Mouse (Mus musculus) G1E (cell line): ENCODE results near the gene Podxl. TPM values are rescaled to one million over a fixed set of nuclear protein-coding genes. Genes with fewer than 3 reads are reported as not detected.

Experiments used
- ATAC-seq: 2 replicates; pipeline ENCODE4 v1.8.0; 2016; ENCODE audit warnings: mild to moderate bottlenecking; ENCODE audit not compliant: insufficient number of reproducible peaks, poor library complexity, low FRiP score, severe bottlenecking; ENCODE audit errors: extremely low read depth
- DNase-seq: peaks from one replicate; pipeline ENCODE4 v3.0.0; 2012; ENCODE audit warnings: low spot score
- H3K27me3 ChIP-seq: 2 replicates; pipeline ENCODE4 v1.6.1; 2012; ENCODE audit warnings: mild to moderate bottlenecking, low read length, inconsistent platforms; ENCODE audit not compliant: insufficient read depth
- H3K36me3 ChIP-seq: replicated peaks from 2 replicates; pipeline ENCODE3; 2012; ENCODE audit warnings: mild to moderate bottlenecking, inconsistent platforms
- H3K4me1 ChIP-seq: 2 replicates; pipeline ENCODE4 v1.6.1; 2012; ENCODE audit warnings: low read depth, low read length, inconsistent platforms, mixed read lengths; ENCODE audit not compliant: insufficient read depth
- H3K4me3 ChIP-seq: 2 replicates; pipeline ENCODE4 v1.5.1; 2012; ENCODE audit warnings: low read depth, mild to moderate bottlenecking, inconsistent platforms, low read length, moderate library complexity, mixed read lengths
- H3K9me3 ChIP-seq: replicated peaks from 2 replicates; pipeline ENCODE4 v1.6.1; 2012; ENCODE audit warnings: inconsistent platforms
- CTCF ChIP-seq: IDR thresholded peaks from 2 replicates; pipeline ENCODE4 v1.5.1; 2012; ENCODE audit warnings: low read depth, low read length, inconsistent platforms, mixed read lengths
- GATA1 ChIP-seq: IDR thresholded peaks from 2 replicates; pipeline ENCODE4 v1.6.1; 2012; ENCODE audit warnings: borderline replicate concordance, low read length, inconsistent platforms, mixed read lengths
- GATA2 ChIP-seq: IDR thresholded peaks from 2 replicates; pipeline ENCODE4 v1.6.1; 2012; ENCODE audit warnings: low read depth, low read length, inconsistent platforms, borderline replicate concordance
- POLR2AphosphoS5 ChIP-seq: IDR thresholded peaks from 2 replicates; pipeline ENCODE4 v1.6.1; 2012; ENCODE audit warnings: low read depth, low read length, inconsistent platforms; ENCODE audit not compliant: insufficient replicate concordance
- TAL1 ChIP-seq: conservative IDR thresholded peaks from 2 replicates; pipeline ENCODE4 v1.6.1; 2012; ENCODE audit warnings: low read depth, low read length, inconsistent platforms, mixed read lengths
- polyA plus RNA-seq: library from polyadenylated mRNA; stranded (reverse); fragments of >175 nt; gene quantifications from 2 replicates; pipeline ENCODE4 v1.2.3, GENCODE M21; 2012
- total RNA-seq, 2 experiments: library from RNA; stranded (forward) in 1 of 2; stranded (reverse) in 1 of 2; fragments of 200-1000 nt in 1 of 2; fragments of >200 nt in 1 of 2; fragmentation: Nextera tagmentation in 1 of 2; gene quantifications; 2 replicates each; pipeline ENCODE4 v1.2.3; 2014 to 2017

Gene Podxl
- total and polyA plus RNA-seq, 3 experiments = 45.3 to 49.7 (median 46.1) TPM

GRCm38 (mm10) chr6:31538112-31538511, 25.7 kb downstream of the Podxl start:
- DNase-seq (no peak), ATAC-seq (no peak; the same call in 1 of the 2 replicates)
- TF ChIP-seq POLR2AphosphoS5 (no peak), GATA1 (no peak), GATA2 (no peak), TAL1 (no peak), CTCF (no peak)
- no peaks in the 10 kb centered on the region for H3K9me3 ChIP-seq
- no peaks in the 10 kb centered on the region for H3K27me3 ChIP-seq
- H3K4me3 ChIP-seq = no peak overlapping the region
- peaks cover 79% of the 10 kb centered on the region for H3K36me3 ChIP-seq
- H3K4me1 ChIP-seq = peaks cover 85% of the 10 kb centered on the region

GRCm38 (mm10) chr6:31537193-31537592, 26.6 kb downstream of the Podxl start:
- ATAC-seq (no peak), DNase-seq (no peak)
- peaks cover 79% of the 10 kb centered on the region for H3K36me3 ChIP-seq
- H3K27me3 ChIP-seq = no peaks in the 10 kb centered on the region
- TF ChIP-seq POLR2AphosphoS5 = no peak
- TF ChIP-seq GATA2 = no peak
- no peak for TF ChIP-seq GATA1
- TF ChIP-seq CTCF = no peak
- no peak for TF ChIP-seq TAL1
- no peak overlapping the region; the same call in 1 of the 2 replicates for H3K4me3 ChIP-seq
- H3K4me1 ChIP-seq = peaks cover 86% of the 10 kb centered on the region
- no peaks in the 10 kb centered on the region for H3K9me3 ChIP-seq

DNA sequence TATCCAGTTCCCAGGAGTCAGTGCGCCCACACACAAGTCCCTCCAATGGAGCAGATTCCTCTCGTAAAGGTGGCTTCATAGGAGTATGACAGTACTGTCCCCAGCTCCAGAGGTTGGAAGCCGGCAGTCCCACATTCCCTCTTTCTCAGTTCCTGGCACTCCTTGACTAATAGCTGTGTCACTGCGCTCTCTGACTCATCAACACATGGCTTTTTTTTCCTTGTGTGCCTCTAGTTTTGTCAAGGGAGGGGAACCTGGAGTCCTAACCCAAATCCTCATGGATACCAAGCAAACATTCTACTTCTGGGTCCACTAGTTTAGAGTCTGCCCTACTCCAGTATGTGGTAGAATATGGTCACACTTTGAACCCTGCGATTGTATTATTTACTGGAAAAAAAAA, 29.1 kb downstream of the Podxl start:
- Histone ChIP-seq H3K4me1 (peaks cover 89% of the 10 kb centered on the region), H3K9me3 (no peaks in the 10 kb centered on the region), H3K36me3 (peaks cover 76% of the 10 kb centered on the region), H3K4me3 (no peak overlapping the region), H3K27me3 (no peaks in the 10 kb centered on the region)
- ATAC-seq (no peak), DNase-seq (no peak)
- TF ChIP-seq GATA2 = no peak

DNA sequence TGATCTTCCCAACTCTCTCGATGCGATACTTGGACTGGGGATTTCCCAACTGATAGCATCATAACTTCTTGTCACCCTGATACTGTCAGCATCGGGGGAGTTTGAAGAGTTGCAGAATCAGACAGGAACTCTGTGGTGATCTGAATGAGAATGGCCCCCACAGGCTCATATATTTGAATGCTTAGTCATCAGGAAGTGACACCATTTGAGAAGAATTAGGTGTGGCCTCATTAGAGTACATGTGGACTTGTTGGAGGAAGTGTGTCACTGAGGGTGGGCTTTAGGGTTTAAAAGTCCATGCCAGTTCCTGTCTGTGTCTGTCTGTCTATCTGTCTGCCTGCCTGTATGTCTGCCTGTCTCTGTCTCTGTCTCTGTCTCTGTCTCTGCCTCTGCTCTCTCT, 31.9 kb downstream of the Podxl start:
- DNase-seq = no peak
- H3K36me3 ChIP-seq = peaks cover 84% of the 10 kb centered on the region

DNA sequence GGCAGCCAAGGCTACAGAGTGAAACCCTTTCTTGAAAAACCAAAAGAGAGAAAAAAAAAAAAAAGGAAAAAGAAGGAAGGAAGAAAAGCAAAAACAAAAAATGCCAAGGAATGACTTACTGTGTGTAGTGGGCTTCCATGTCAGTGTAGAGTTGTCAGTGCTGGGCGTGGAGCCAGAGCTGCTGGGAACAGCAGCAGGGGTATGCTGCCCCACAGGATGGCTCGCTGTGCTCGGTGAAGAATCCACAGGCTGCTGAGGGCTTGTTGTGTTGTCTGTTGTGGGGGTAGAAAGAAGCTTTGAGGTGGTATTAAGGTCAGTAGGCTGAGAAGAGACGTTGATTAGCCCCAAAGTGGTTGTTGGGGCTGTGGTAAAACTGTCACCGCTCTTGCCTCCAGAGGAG, 35.4 kb downstream of the Podxl start:
- Histone ChIP-seq H3K9me3 (no peaks in the 10 kb centered on the region), H3K27me3 (no peaks in the 10 kb centered on the region), H3K36me3 (peaks cover 93% of the 10 kb centered on the region), H3K4me1 (peaks cover 89% of the 10 kb centered on the region), H3K4me3 (no peak overlapping the region; the same call in 1 of the 2 replicates)
- no peak for DNase-seq
- no peak for TF ChIP-seq CTCF
- TF ChIP-seq GATA2 = no peak
- TF ChIP-seq TAL1 = no peak
- no peak for TF ChIP-seq POLR2AphosphoS5
- ATAC-seq = no peak

More for the DNA sequence above, 31.9 kb downstream of the Podxl start:
- ATAC-seq = no peak
- Histone ChIP-seq H3K9me3 (no peaks in the 10 kb centered on the region), H3K27me3 (no peaks in the 10 kb centered on the region), H3K4me1 (peaks cover 91% of the 10 kb centered on the region), H3K4me3 (no peak overlapping the region)
- TF ChIP-seq TAL1 (no peak), POLR2AphosphoS5 (no peak), GATA2 (no peak), CTCF (no peak), GATA1 (no peak)

- Histone ChIP-seq H3K9me3 (no peaks in the 10 kb centered on the region), H3K4me1 (peaks cover 84% of the 10 kb centered on the region), H3K36me3 (peaks cover 96% of the 10 kb centered on the region), H3K4me3 (no peak overlapping the region), H3K27me3 (no peaks in the 10 kb centered on the region)
- ATAC-seq (no peak), DNase-seq (no peak)
- TF ChIP-seq CTCF (peak; percentile 25; the same call in 1 of the 2 replicates), POLR2AphosphoS5 (no peak)
Measured at GRCm38 (mm10) chr6:31527897-31528296, 35.9 kb downstream of the Podxl start.

DNA sequence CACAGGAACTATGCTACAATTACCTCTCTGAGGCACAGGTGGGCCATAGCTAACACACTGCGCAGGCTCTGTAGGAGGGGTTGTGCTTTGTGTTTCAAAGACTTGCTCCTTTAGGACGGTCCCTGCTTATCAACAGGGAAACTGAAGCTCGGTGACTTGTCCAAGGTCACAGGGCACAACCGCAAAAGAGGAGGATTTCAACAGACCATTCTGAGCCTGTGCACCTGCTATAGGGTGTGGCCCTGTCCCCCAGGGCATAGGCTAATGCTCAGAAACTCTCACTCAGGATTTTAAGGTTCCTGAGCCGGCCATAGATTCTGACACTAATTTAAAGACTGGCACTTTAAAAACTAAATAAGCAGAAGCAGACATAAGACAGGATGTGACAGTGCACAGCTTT, 36.9 kb downstream of the Podxl start:
- no peak for TF ChIP-seq POLR2AphosphoS5
- no peak for TF ChIP-seq GATA2
- no peak for TF ChIP-seq CTCF
- no peak for TF ChIP-seq GATA1
- no peak for TF ChIP-seq TAL1
- Histone ChIP-seq H3K4me3 (no peak overlapping the region; the same call in 1 of the 2 replicates), H3K36me3 (peaks cover 96% of the 10 kb centered on the region), H3K9me3 (no peaks in the 10 kb centered on the region), H3K27me3 (no peaks in the 10 kb centered on the region), H3K4me1 (peaks cover 80% of the 10 kb centered on the region)
- peak; percentile 33 for DNase-seq
- ATAC-seq = peak; percentile 24
